Mouse (Mus musculus) right cerebral cortex, adult 18-20 months (tissue): ENCODE data around the gene Kif26b.

Source experiments
- DNase-seq: peaks from one replicate; pipeline ENCODE4 v3.0.0; 2022; ENCODE audit warnings: mixed read lengths

Kif26b gene

GRCm38 (mm10) chr1:178730271-178730670 lies 201.3 kb downstream of the Kif26b start:
- no peak for DNase-seq

- DNase-seq = no peak
Measured at GRCm38 (mm10) chr1:178733035-178733434, 204.1 kb downstream of the Kif26b start.

- no peak for DNase-seq
Measured at GRCm38 (mm10) chr1:178734576-178734975, 205.7 kb downstream of the Kif26b start.

GRCm38 (mm10) chr1:178736931-178737330 lies 208.0 kb downstream of the Kif26b start:
- no peak for DNase-seq

GRCm38 (mm10) chr1:178743820-178744219 lies 214.9 kb downstream of the Kif26b start:
- no peak for DNase-seq

GRCm38 (mm10) chr1:178744526-178744925 lies 215.6 kb downstream of the Kif26b start:
- DNase-seq = no peak

- no peak for DNase-seq
Measured at GRCm38 (mm10) chr1:178744961-178745360, 216.0 kb downstream of the Kif26b start.

GRCm38 (mm10) chr1:178745471-178745870 lies 216.5 kb downstream of the Kif26b start:
- peak; percentile 43 for DNase-seq

GRCm38 (mm10) chr1:178747279-178748221 lies 218.6 kb downstream of the Kif26b start:
- no peak for DNase-seq

- no peak for DNase-seq
Measured at GRCm38 (mm10) chr1:178748222-178748600, 219.3 kb downstream of the Kif26b start.

GRCm38 (mm10) chr1:178748617-178749016 lies 219.7 kb downstream of the Kif26b start:
- DNase-seq = no peak

- no peak for DNase-seq
Measured at GRCm38 (mm10) chr1:178749786-178750185, 220.9 kb downstream of the Kif26b start.

- DNase-seq = no peak
Measured at GRCm38 (mm10) chr1:178758441-178758840, 229.5 kb downstream of the Kif26b start.

- no peak for DNase-seq
Measured at GRCm38 (mm10) chr1:178762125-178762741, 233.3 kb downstream of the Kif26b start.

GRCm38 (mm10) chr1:178764914-178765313 lies 236.0 kb downstream of the Kif26b start:
- no peak for DNase-seq

GRCm38 (mm10) chr1:178765650-178766049 lies 236.7 kb downstream of the Kif26b start:
- no peak for DNase-seq

GRCm38 (mm10) chr1:178768976-178769375 lies 240.1 kb downstream of the Kif26b start:
- DNase-seq = no peak

- no peak for DNase-seq
Measured at GRCm38 (mm10) chr1:178769988-178770387, 241.1 kb downstream of the Kif26b start.

GRCm38 (mm10) chr1:178770626-178771362 lies 241.9 kb downstream of the Kif26b start:
- no peak for DNase-seq

- DNase-seq = no peak
Measured at GRCm38 (mm10) chr1:178779742-178780141, 250.8 kb downstream of the Kif26b start.

GRCm38 (mm10) chr1:178784043-178784442 lies 255.1 kb downstream of the Kif26b start:
- no peak for DNase-seq

GRCm38 (mm10) chr1:178791266-178791665 lies 262.3 kb downstream of the Kif26b start:
- no peak for DNase-seq

- DNase-seq = no peak
Measured at GRCm38 (mm10) chr1:178792726-178793125, 263.8 kb downstream of the Kif26b start.
